Mouse (Mus musculus) testis, adult 2 months (tissue): ENCODE measurements around the gene Gga2.

ENCODE experiments used
- CTCF ChIP-seq: fragments of 200-500 bp; IDR thresholded peaks from 2 replicates; pipeline ENCODE4 v1.5.1; 2012; ENCODE audit warnings: low read depth, mild to moderate bottlenecking, inconsistent platforms, low read length, moderate library complexity; ENCODE audit not compliant: control insufficient read depth, insufficient read depth, insufficient replicate concordance
- POLR2A ChIP-seq: fragments of 200-500 bp; IDR thresholded peaks from 2 replicates; pipeline ENCODE4 v1.6.1; 2012; ENCODE audit warnings: low read depth, mild to moderate bottlenecking, inconsistent platforms, low read length, moderate library complexity; ENCODE audit not compliant: control insufficient read depth

- no peak for TF ChIP-seq POLR2A
- TF ChIP-seq CTCF, result no peak
Observed at GRCm38 (mm10) chr7:121939729-121940128, 81.3 kb downstream of the Gga2 start.
